Mouse (Mus musculus): Measurements from ENCODE around the gene Hspa2. TPM values are rescaled to one million over a fixed set of nuclear protein-coding genes. Genes with fewer than 3 reads are reported as not detected.
A peak's percentile ranks its signal among the peaks of the same experiment; 100 is the strongest.

The Hspa2 gene
- polyA plus RNA-seq, 1 experiment from 2014 or later, result 7.7 TPM

GRCm38 (mm10) chr12:76369206-76369977, 34.6 kb upstream of the Hspa2 start, which contains the start of gene Zbtb25:
Gene Zbtb25 (minus strand): TSS chr12:76369602.
- Histone ChIP-seq H3K36me3 (ENCODE audit: control insufficient read depth, insufficient read depth, low read length) (no peaks in the 10 kb centered on the region), H3K9me3 (ENCODE audit: control insufficient read depth, low read length) (no peaks in the 10 kb centered on the region)
- WGBS, result under 1% methylated on average over 74 of the region's 96 CpGs

GRCm38 (mm10) chr12:76369978-76370830, 33.8 kb upstream of the Hspa2 start, which contains the start of gene Zbtb1:
Gene Zbtb1 (plus strand): TSS chr12:76370266.
- Histone ChIP-seq H3K9ac (ENCODE audit: low read depth, low read length) (peak within 1 kb of the TSS; percentile 99), H3K4me3 (ENCODE audit: low read length) (peak within 1 kb of the TSS; percentile 98), H3K9me3 (ENCODE audit: control insufficient read depth, low read length) (no peaks in the 10 kb centered on the region), H3K27ac (ENCODE audit: low read depth, low read length) (peak within 1 kb of the TSS; percentile 100), H3K4me2 (replicated peaks; ENCODE audit: low read depth, low read length) (peak within 1 kb of the TSS; percentile 73), H3K36me3 (ENCODE audit: control insufficient read depth, insufficient read depth, low read length) (no peaks in the 10 kb centered on the region), H3K4me1 (ENCODE audit: control insufficient read depth, insufficient read depth, low read length) (peaks cover 42% of the 10 kb centered on the region), H3K27me3 (ENCODE audit: control insufficient read depth, insufficient read depth, low read length) (no peaks in the 10 kb centered on the region)
- WGBS, result under 1% methylated on average over 76 of the region's 99 CpGs
- peak; percentile 67 for ATAC-seq (ENCODE audit: low FRiP score, low TSS enrichment)

More at GRCm38 (mm10) chr12:76369206-76369977, 34.6 kb upstream of the Hspa2 start, which contains the start of gene Zbtb25:
- ATAC-seq (ENCODE audit: low FRiP score, low TSS enrichment), result peak; percentile 73
- no peaks in the 10 kb centered on the region for H3K27me3 ChIP-seq (ENCODE audit: control insufficient read depth, insufficient read depth, low read length)
- peak within 1 kb of the TSS; percentile 98 for H3K4me3 ChIP-seq (ENCODE audit: low read length)
- H3K4me1 ChIP-seq (ENCODE audit: control insufficient read depth, insufficient read depth, low read length), result peaks cover 42% of the 10 kb centered on the region
- H3K9ac ChIP-seq (ENCODE audit: low read depth, low read length), result peak within 1 kb of the TSS; percentile 99
- peak within 1 kb of the TSS; percentile 100 for H3K27ac ChIP-seq (ENCODE audit: low read depth, low read length)
- peak within 1 kb of the TSS; percentile 73 for H3K4me2 ChIP-seq (replicated peaks; ENCODE audit: low read depth, low read length)

GRCm38 (mm10) chr12:76370831-76371571, 33.0 kb upstream of the Hspa2 start:
- under 1% methylated on average over 63 of the region's 63 CpGs for WGBS
- no peaks in the 10 kb centered on the region for H3K27me3 ChIP-seq (ENCODE audit: control insufficient read depth, insufficient read depth, low read length)
- H3K9me3 ChIP-seq (ENCODE audit: control insufficient read depth, low read length), result no peaks in the 10 kb centered on the region
- peak overlapping the region; percentile 73 for H3K4me2 ChIP-seq (replicated peaks; ENCODE audit: low read depth, low read length)
- peak overlapping the region; percentile 100 for H3K27ac ChIP-seq (ENCODE audit: low read depth, low read length)
- ATAC-seq (ENCODE audit: low FRiP score, low TSS enrichment), result peak; percentile 70
- H3K36me3 ChIP-seq (ENCODE audit: control insufficient read depth, insufficient read depth, low read length), result no peaks in the 10 kb centered on the region
- H3K4me1 ChIP-seq (ENCODE audit: control insufficient read depth, insufficient read depth, low read length), result peaks cover 42% of the 10 kb centered on the region
- peak overlapping the region; percentile 98 for H3K4me3 ChIP-seq (ENCODE audit: low read length)
- H3K9ac ChIP-seq (ENCODE audit: low read depth, low read length), result peak overlapping the region; percentile 99

GRCm38 (mm10) chr12:76372046-76372445, 31.9 kb upstream of the Hspa2 start:
- no peaks in the 10 kb centered on the region for H3K36me3 ChIP-seq (ENCODE audit: control insufficient read depth, insufficient read depth, low read length)
- H3K9me3 ChIP-seq (ENCODE audit: control insufficient read depth, low read length), result no peaks in the 10 kb centered on the region
- peak overlapping the region; percentile 99 for H3K9ac ChIP-seq (ENCODE audit: low read depth, low read length)
- H3K4me2 ChIP-seq (replicated peaks; ENCODE audit: low read depth, low read length), result peak overlapping the region; percentile 73
- no peak overlapping the region for H3K27ac ChIP-seq (ENCODE audit: low read depth, low read length)
- no peaks in the 10 kb centered on the region for H3K27me3 ChIP-seq (ENCODE audit: control insufficient read depth, insufficient read depth, low read length)
- H3K4me1 ChIP-seq (ENCODE audit: control insufficient read depth, insufficient read depth, low read length), result peaks cover 38% of the 10 kb centered on the region
- peak overlapping the region; percentile 98 for H3K4me3 ChIP-seq (ENCODE audit: low read length)
- no peak for ATAC-seq (ENCODE audit: low FRiP score, low TSS enrichment)
- 34% methylated on average over 7 of the region's 7 CpGs for WGBS

- no peak for ATAC-seq (ENCODE audit: low FRiP score, low TSS enrichment)
- peaks cover 27% of the 10 kb centered on the region for H3K4me1 ChIP-seq (ENCODE audit: control insufficient read depth, insufficient read depth, low read length)
- H3K9me3 ChIP-seq (ENCODE audit: control insufficient read depth, low read length), result no peaks in the 10 kb centered on the region
- H3K4me2 ChIP-seq (replicated peaks; ENCODE audit: low read depth, low read length), result no peak overlapping the region; the same call in 1 of the 2 replicates
- no peak overlapping the region for H3K4me3 ChIP-seq (ENCODE audit: low read length)
- 84% methylated on average over 5 of the region's 7 CpGs for WGBS
- H3K27me3 ChIP-seq (ENCODE audit: control insufficient read depth, insufficient read depth, low read length), result no peaks in the 10 kb centered on the region
- no peak overlapping the region for H3K27ac ChIP-seq (ENCODE audit: low read depth, low read length)
- no peak overlapping the region for H3K9ac ChIP-seq (ENCODE audit: low read depth, low read length)
- H3K36me3 ChIP-seq (ENCODE audit: control insufficient read depth, insufficient read depth, low read length), result no peaks in the 10 kb centered on the region
These were observed 30.8 kb upstream of the Hspa2 start for GRCm38 (mm10) chr12:76372881-76373818.

GRCm38 (mm10) chr12:76373991-76374390, 30.0 kb upstream of the Hspa2 start:
- no peak overlapping the region for H3K4me2 ChIP-seq (replicated peaks; ENCODE audit: low read depth, low read length)
- ATAC-seq (ENCODE audit: low FRiP score, low TSS enrichment), result no peak
- H3K9me3 ChIP-seq (ENCODE audit: control insufficient read depth, low read length), result no peaks in the 10 kb centered on the region
- no peaks in the 10 kb centered on the region for H3K36me3 ChIP-seq (ENCODE audit: control insufficient read depth, insufficient read depth, low read length)
- H3K27me3 ChIP-seq (ENCODE audit: control insufficient read depth, insufficient read depth, low read length), result no peaks in the 10 kb centered on the region
- H3K9ac ChIP-seq (ENCODE audit: low read depth, low read length), result no peak overlapping the region
- 62% methylated on average over 6 of the region's 6 CpGs for WGBS
- H3K4me1 ChIP-seq (ENCODE audit: control insufficient read depth, insufficient read depth, low read length), result peaks cover 21% of the 10 kb centered on the region
- no peak overlapping the region for H3K27ac ChIP-seq (ENCODE audit: low read depth, low read length)
- no peak overlapping the region for H3K4me3 ChIP-seq (ENCODE audit: low read length)

- no peak for ATAC-seq (ENCODE audit: low FRiP score, low TSS enrichment)
- Histone ChIP-seq H3K36me3 (ENCODE audit: control insufficient read depth, insufficient read depth, low read length) (no peaks in the 10 kb centered on the region), H3K4me2 (replicated peaks; ENCODE audit: low read depth, low read length) (no peak overlapping the region), H3K4me3 (ENCODE audit: low read length) (no peak overlapping the region), H3K9ac (ENCODE audit: low read depth, low read length) (no peak overlapping the region), H3K27me3 (ENCODE audit: control insufficient read depth, insufficient read depth, low read length) (no peaks in the 10 kb centered on the region), H3K27ac (ENCODE audit: low read depth, low read length) (no peak overlapping the region), H3K9me3 (ENCODE audit: control insufficient read depth, low read length) (no peaks in the 10 kb centered on the region), H3K4me1 (ENCODE audit: control insufficient read depth, insufficient read depth, low read length) (peaks cover 21% of the 10 kb centered on the region)
- WGBS, result 89% methylated on average over 4 of the region's 4 CpGs
These were observed 29.1 kb upstream of the Hspa2 start for GRCm38 (mm10) chr12:76374911-76375310.

- H3K27ac ChIP-seq (ENCODE audit: low read depth, low read length), result no peak overlapping the region
- ATAC-seq (ENCODE audit: low FRiP score, low TSS enrichment), result no peak
- peaks cover 21% of the 10 kb centered on the region for H3K4me1 ChIP-seq (ENCODE audit: control insufficient read depth, insufficient read depth, low read length)
- no peaks in the 10 kb centered on the region for H3K27me3 ChIP-seq (ENCODE audit: control insufficient read depth, insufficient read depth, low read length)
- 89% methylated on average over 3 of the region's 3 CpGs for WGBS
- no peaks in the 10 kb centered on the region for H3K36me3 ChIP-seq (ENCODE audit: control insufficient read depth, insufficient read depth, low read length)
- H3K9ac ChIP-seq (ENCODE audit: low read depth, low read length), result no peak overlapping the region
- H3K4me2 ChIP-seq (replicated peaks; ENCODE audit: low read depth, low read length), result no peak overlapping the region
- H3K9me3 ChIP-seq (ENCODE audit: control insufficient read depth, low read length), result no peaks in the 10 kb centered on the region
- no peak overlapping the region for H3K4me3 ChIP-seq (ENCODE audit: low read length)
These were observed 28.5 kb upstream of the Hspa2 start for GRCm38 (mm10) chr12:76375506-76375905.
